Mouse (Mus musculus): ENCODE results near the gene Gm42715. TPM values are rescaled to one million over a fixed set of nuclear protein-coding genes. Genes with fewer than 3 reads are reported as not detected.

Gm42715 gene
- polyA plus RNA-seq, 2 experiments: 15.0 to 19.6 TPM

DNA sequence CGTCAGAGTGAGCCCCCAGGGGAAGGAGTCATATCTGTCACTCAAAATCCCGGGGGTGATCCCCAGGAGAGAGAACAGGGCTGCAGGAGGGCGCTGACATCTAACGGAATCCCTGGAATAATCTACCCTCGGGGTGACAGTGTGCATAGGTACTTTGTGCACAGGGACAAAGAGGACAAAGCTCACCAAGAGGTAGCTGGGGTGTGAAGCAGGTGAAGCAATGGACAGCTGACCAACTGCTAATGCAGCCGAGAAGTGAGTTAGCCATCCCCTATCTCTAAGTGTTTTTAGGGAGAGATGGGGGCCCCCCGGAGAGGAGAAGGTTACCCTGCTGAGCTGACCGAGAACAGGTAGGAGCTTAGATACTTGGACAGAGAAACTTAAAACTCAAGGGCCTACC is 94.7 kb downstream of the Gm42715 start:
- no peak overlapping the region for H3K27ac ChIP-seq (replicated peaks; ENCODE audit: low read depth, low read length)
- ATAC-seq (ENCODE audit: low FRiP score, low read depth): no peak
- H3K4me1 ChIP-seq (ENCODE audit: control insufficient read depth, insufficient read depth, low read length): peaks cover 10% of the 10 kb centered on the region; the same call in 1 of the 2 replicates
- H3K9me3 ChIP-seq (ENCODE audit: control insufficient read depth, low read length): no peaks in the 10 kb centered on the region
- no peaks in the 10 kb centered on the region for H3K27me3 ChIP-seq (ENCODE audit: control insufficient read depth, insufficient read depth, low read length)
- peak overlapping the region; percentile 96 for H3K9ac ChIP-seq (ENCODE audit: low read depth, low read length, severe bottlenecking)
- H3K4me3 ChIP-seq (replicated peaks; ENCODE audit: low read length): peak overlapping the region; percentile 99
- DNase-seq (ENCODE audit: low spot score): no peak
- TF ChIP-seq POLR2A (IDR thresholded peaks at IDR 0.05; ENCODE audit: borderline replicate concordance, extremely low read depth, insufficient read depth, insufficient read length): no peak
- peaks cover 38% of the 10 kb centered on the region for H3K36me3 ChIP-seq (ENCODE audit: control insufficient read depth, insufficient read depth, low read length)
- 21% methylated on average over 8 of the region's 8 CpGs for WGBS
- H3K4me2 ChIP-seq (replicated peaks; ENCODE audit: low read depth, low read length, severe bottlenecking): peak overlapping the region; percentile 82

DNA sequence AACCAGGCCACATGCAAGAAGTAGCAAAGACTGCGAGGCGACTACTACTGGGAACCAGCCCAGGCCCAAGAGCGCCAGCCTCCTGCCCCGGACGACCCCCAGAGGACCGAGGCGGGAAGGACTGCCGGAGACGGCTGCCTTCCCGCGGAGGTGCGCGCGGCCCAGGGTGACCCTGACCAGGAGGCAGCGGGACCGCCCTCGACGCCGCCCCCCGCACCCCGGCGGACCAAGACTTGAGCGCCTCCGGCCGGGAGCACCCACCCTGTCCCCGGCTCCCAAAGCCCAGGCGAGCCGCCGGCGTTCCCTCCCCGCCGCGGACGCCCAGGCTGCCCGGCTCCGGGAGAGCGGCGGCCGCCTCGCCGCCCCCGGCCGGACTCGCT is 95.1 kb downstream of the Gm42715 start:
- no peaks in the 10 kb centered on the region for H3K9me3 ChIP-seq (ENCODE audit: control insufficient read depth, low read length)
- ATAC-seq (ENCODE audit: low FRiP score, low read depth) (peak; percentile 23), DNase-seq (ENCODE audit: low spot score) (peak; percentile 21)
- TF ChIP-seq POLR2A (IDR thresholded peaks at IDR 0.05; ENCODE audit: borderline replicate concordance, extremely low read depth, insufficient read depth, insufficient read length): no peak
- H3K27ac ChIP-seq (replicated peaks; ENCODE audit: low read depth, low read length): peak overlapping the region; percentile 82
- H3K4me3 ChIP-seq (replicated peaks; ENCODE audit: low read length): peak overlapping the region; percentile 99
- peaks cover 10% of the 10 kb centered on the region; the same call in 1 of the 2 replicates for H3K4me1 ChIP-seq (ENCODE audit: control insufficient read depth, insufficient read depth, low read length)
- peaks cover 33% of the 10 kb centered on the region for H3K36me3 ChIP-seq (ENCODE audit: control insufficient read depth, insufficient read depth, low read length)
- H3K4me2 ChIP-seq (replicated peaks; ENCODE audit: low read depth, low read length, severe bottlenecking): peak overlapping the region; percentile 82
- 0% methylated on average over 20 of the region's 44 CpGs for WGBS
- H3K9ac ChIP-seq (ENCODE audit: low read depth, low read length, severe bottlenecking): peak overlapping the region; percentile 96
- H3K27me3 ChIP-seq (ENCODE audit: control insufficient read depth, insufficient read depth, low read length): no peaks in the 10 kb centered on the region

DNA sequence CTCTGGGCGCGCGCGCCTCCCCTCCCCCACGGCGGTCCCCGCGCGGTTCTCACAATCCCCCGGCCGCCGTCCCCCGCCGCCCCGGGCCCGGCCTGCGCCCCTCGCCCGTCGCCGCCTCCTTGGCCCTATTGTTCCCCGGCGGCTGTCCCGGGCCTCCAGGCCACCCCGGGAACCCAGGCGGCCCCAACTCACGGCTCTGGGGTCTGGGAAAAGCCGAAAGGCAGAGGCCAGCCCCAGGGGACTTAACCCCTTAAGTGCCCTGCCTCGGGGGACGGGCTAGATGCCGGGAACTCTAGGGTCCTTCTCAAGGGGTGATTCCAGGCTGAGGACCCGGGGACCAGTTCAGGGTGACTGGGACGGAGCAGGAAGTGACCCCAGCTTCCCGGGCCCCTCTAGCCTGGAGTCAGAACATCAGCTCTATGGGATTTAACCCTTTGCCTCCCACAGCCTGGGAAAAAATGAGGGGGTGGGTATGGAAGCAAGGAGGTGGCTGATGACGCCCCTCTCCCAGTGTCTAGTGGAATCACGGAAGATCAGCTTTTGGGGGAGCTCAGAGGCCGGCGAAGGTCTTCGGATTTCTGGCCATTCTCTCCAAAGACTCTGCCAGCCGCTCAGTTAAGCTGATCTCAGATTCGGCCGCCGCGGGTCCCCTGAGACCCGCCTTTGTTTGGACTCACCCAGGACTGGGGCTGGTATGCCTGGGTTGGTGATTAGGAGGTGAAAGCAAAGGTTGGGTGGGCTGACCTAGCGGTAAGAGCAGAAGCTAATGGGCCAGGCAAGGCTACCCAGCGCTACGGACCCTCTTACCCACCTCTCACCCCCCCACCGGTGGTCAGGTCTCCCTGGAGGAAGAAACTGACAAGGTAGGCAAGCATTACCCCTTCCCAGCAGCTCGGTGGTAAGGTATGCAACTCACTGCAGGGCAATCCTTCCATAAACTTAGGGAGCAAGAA is 95.8 kb downstream of the Gm42715 start, which contains the start of gene Zfp629:
Gene Zfp629 (minus strand): TSS at position 907 of the 953 bp plus-strand sequence.
- Histone ChIP-seq H3K4me2 (replicated peaks; ENCODE audit: low read depth, low read length, severe bottlenecking) (peak within 1 kb of the TSS; percentile 82), H3K9ac (ENCODE audit: low read depth, low read length, severe bottlenecking) (peak within 1 kb of the TSS; percentile 96), H3K4me1 (ENCODE audit: control insufficient read depth, insufficient read depth, low read length) (peaks cover 10% of the 10 kb centered on the region; the same call in 1 of the 2 replicates), H3K9me3 (ENCODE audit: control insufficient read depth, low read length) (no peaks in the 10 kb centered on the region), H3K4me3 (replicated peaks; ENCODE audit: low read length) (peak within 1 kb of the TSS; percentile 99), H3K27me3 (ENCODE audit: control insufficient read depth, insufficient read depth, low read length) (no peaks in the 10 kb centered on the region), H3K27ac (replicated peaks; ENCODE audit: low read depth, low read length) (peak within 1 kb of the TSS; percentile 82), H3K36me3 (ENCODE audit: control insufficient read depth, insufficient read depth, low read length) (peaks cover 27% of the 10 kb centered on the region)
- under 1% methylated on average over 45 of the region's 50 CpGs for WGBS
- 0 out of 2 replicates have a peak, but pooled peaks have one; percentile 26 for TF ChIP-seq POLR2A (IDR thresholded peaks at IDR 0.05; ENCODE audit: borderline replicate concordance, extremely low read depth, insufficient read depth, insufficient read length)
- ATAC-seq (ENCODE audit: low FRiP score, low read depth) (peak; percentile 90), DNase-seq (ENCODE audit: low spot score) (peak; percentile 84)

DNA sequence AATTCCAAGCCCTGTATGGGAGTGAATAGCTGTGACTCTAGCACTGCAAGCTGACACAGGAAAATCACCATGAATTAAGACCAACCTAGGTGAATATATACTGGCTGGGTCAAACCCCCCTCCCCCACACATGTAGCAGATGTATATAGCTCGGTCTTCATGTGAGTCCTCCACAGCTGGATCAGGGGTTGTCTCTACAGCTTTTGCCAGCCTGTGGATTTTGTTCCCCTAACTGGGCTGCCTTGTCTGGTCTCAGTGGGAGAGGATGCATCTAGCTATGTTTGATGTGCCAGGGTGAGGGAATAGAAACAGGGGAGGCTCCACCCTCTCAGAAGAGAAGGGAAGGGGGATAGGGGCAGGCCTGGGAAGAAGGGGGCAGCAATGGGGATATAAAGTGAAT is 97.0 kb downstream of the Gm42715 start:
- DNase-seq (ENCODE audit: low spot score) (no peak), ATAC-seq (ENCODE audit: low FRiP score, low read depth) (no peak)
- Histone ChIP-seq H3K9ac (ENCODE audit: low read depth, low read length, severe bottlenecking) (no peak overlapping the region), H3K27me3 (ENCODE audit: control insufficient read depth, insufficient read depth, low read length) (no peaks in the 10 kb centered on the region), H3K4me2 (replicated peaks; ENCODE audit: low read depth, low read length, severe bottlenecking) (0 out of 2 replicates have a peak overlapping the region, but pooled peaks have one; percentile 8), H3K4me3 (replicated peaks; ENCODE audit: low read length) (no peak overlapping the region; the same call in 1 of the 2 replicates), H3K27ac (replicated peaks; ENCODE audit: low read depth, low read length) (no peak overlapping the region), H3K36me3 (ENCODE audit: control insufficient read depth, insufficient read depth, low read length) (peaks cover 15% of the 10 kb centered on the region), H3K4me1 (ENCODE audit: control insufficient read depth, insufficient read depth, low read length) (peaks cover 10% of the 10 kb centered on the region; the same call in 1 of the 2 replicates), H3K9me3 (ENCODE audit: control insufficient read depth, low read length) (no peaks in the 10 kb centered on the region)
- WGBS: 54% methylated on average over 1 of the region's 1 CpGs
- no peak for TF ChIP-seq POLR2A (IDR thresholded peaks at IDR 0.05; ENCODE audit: borderline replicate concordance, extremely low read depth, insufficient read depth, insufficient read length)

Small RNAs within 50 kb of the gene (microRNA-seq; reads per million reads assigned to microRNA genes)
- not detected for gene Gm47278
- not detected for gene Mir7060

Other genes starting within 250 kb of the Gm42715 start
- gene Sephs2, start 245.5 kb upstream of the Gm42715 start, polyA plus RNA-seq (2012; rRNA removed): 22.2 and 24.3 TPM in 2 replicates
- gene Sephs2, start 245.5 kb upstream of the Gm42715 start, polyA plus RNA-seq (2014; fragmentation: Nextera tagmentation; extraction: Ambion mirVana): 74.7 and 79.3 TPM in 2 replicates
- gene Itgal, start 223.3 kb upstream of the Gm42715 start, polyA plus RNA-seq (2012; rRNA removed): 1.5 and 2.0 TPM in 2 replicates
- gene Itgal, start 223.3 kb upstream of the Gm42715 start, polyA plus RNA-seq (2014; fragmentation: Nextera tagmentation; extraction: Ambion mirVana): 0.88 and 1.2 TPM in 2 replicates
- gene Zfp768, start 174.0 kb upstream of the Gm42715 start, polyA plus RNA-seq (2012; rRNA removed): 38.4 and 51.9 TPM in 2 replicates
- gene Zfp768, start 174.0 kb upstream of the Gm42715 start, polyA plus RNA-seq (2014; fragmentation: Nextera tagmentation; extraction: Ambion mirVana): 5.5 and 5.9 TPM in 2 replicates
- gene Zfp747, start 143.5 kb upstream of the Gm42715 start, polyA plus RNA-seq (2012; rRNA removed): 7.3 and 8.0 TPM in 2 replicates
- gene Zfp747, start 143.5 kb upstream of the Gm42715 start, polyA plus RNA-seq (2014; fragmentation: Nextera tagmentation; extraction: Ambion mirVana): 7.0 and 7.2 TPM in 2 replicates
- 3.5 and 3.9 TPM in 2 replicates for gene 9130019O22Rik, start 132.4 kb upstream of the Gm42715 start, polyA plus RNA-seq (2012; rRNA removed)
- 4.5 and 6.4 TPM in 2 replicates for gene 9130019O22Rik, start 132.4 kb upstream of the Gm42715 start, polyA plus RNA-seq (2014; fragmentation: Nextera tagmentation; extraction: Ambion mirVana)
- gene E430018J23Rik, start 126.0 kb upstream of the Gm42715 start, polyA plus RNA-seq (2012; rRNA removed): 8.8 and 11.6 TPM in 2 replicates
- 7.3 and 10.1 TPM in 2 replicates for gene E430018J23Rik, start 126.0 kb upstream of the Gm42715 start, polyA plus RNA-seq (2014; fragmentation: Nextera tagmentation; extraction: Ambion mirVana)
- 7.8 and 8.8 TPM in 2 replicates for gene Zfp764, start 112.8 kb upstream of the Gm42715 start, polyA plus RNA-seq (2012; rRNA removed)
- gene Zfp764, start 112.8 kb upstream of the Gm42715 start, polyA plus RNA-seq (2014; fragmentation: Nextera tagmentation; extraction: Ambion mirVana): 8.4 and 9.1 TPM in 2 replicates
- 18.6 and 24.8 TPM in 2 replicates for gene Zfp688, start 97.5 kb upstream of the Gm42715 start, polyA plus RNA-seq (2012; rRNA removed)
- 24.3 and 25.2 TPM in 2 replicates for gene Zfp688, start 97.5 kb upstream of the Gm42715 start, polyA plus RNA-seq (2014; fragmentation: Nextera tagmentation; extraction: Ambion mirVana)
- 10.2 and 14.7 TPM in 2 replicates for gene Zfp689, start 70.4 kb upstream of the Gm42715 start, polyA plus RNA-seq (2012; rRNA removed)
- 7.7 and 10.5 TPM in 2 replicates for gene Zfp689, start 70.4 kb upstream of the Gm42715 start, polyA plus RNA-seq (2014; fragmentation: Nextera tagmentation; extraction: Ambion mirVana)
- 65.8 and 86.0 TPM in 2 replicates for gene Prr14, start 60.0 kb upstream of the Gm42715 start, polyA plus RNA-seq (2012; rRNA removed)
- 43.7 and 49.7 TPM in 2 replicates for gene Prr14, start 60.0 kb upstream of the Gm42715 start, polyA plus RNA-seq (2014; fragmentation: Nextera tagmentation; extraction: Ambion mirVana)
- 49.8 and 57.2 TPM in 2 replicates for gene Fbrs, start 40.4 kb upstream of the Gm42715 start, polyA plus RNA-seq (2012; rRNA removed)
- gene Fbrs, start 40.4 kb upstream of the Gm42715 start, polyA plus RNA-seq (2014; fragmentation: Nextera tagmentation; extraction: Ambion mirVana): 17.3 and 21.1 TPM in 2 replicates
- gene Srcap, start 7.6 kb upstream of the Gm42715 start, polyA plus RNA-seq (2012; rRNA removed): 21.4 and 37.2 TPM in 2 replicates
- gene Srcap, start 7.6 kb upstream of the Gm42715 start, polyA plus RNA-seq (2014; fragmentation: Nextera tagmentation; extraction: Ambion mirVana): 44.1 and 54.8 TPM in 2 replicates
- gene Tmem265, start 41.8 kb downstream of the Gm42715 start, polyA plus RNA-seq (2012; rRNA removed): 2.4 and 4.5 TPM in 2 replicates
- 7.1 and 9.3 TPM in 2 replicates for gene Tmem265, start 41.8 kb downstream of the Gm42715 start, polyA plus RNA-seq (2014; fragmentation: Nextera tagmentation; extraction: Ambion mirVana)
- 99.1 and 103 TPM in 2 replicates for gene Phkg2, start 53.8 kb downstream of the Gm42715 start, polyA plus RNA-seq (2012; rRNA removed)
- gene Phkg2, start 53.8 kb downstream of the Gm42715 start, polyA plus RNA-seq (2014; fragmentation: Nextera tagmentation; extraction: Ambion mirVana): 36.3 and 41.9 TPM in 2 replicates
- gene Ccdc189, start 69.0 kb downstream of the Gm42715 start, polyA plus RNA-seq (2012; rRNA removed): 9.7 and 10.6 TPM in 2 replicates
- 5.4 and 8.1 TPM in 2 replicates for gene Ccdc189, start 69.0 kb downstream of the Gm42715 start, polyA plus RNA-seq (2014; fragmentation: Nextera tagmentation; extraction: Ambion mirVana)
- gene Rnf40, start 69.2 kb downstream of the Gm42715 start, polyA plus RNA-seq (2012; rRNA removed): 49.1 and 51.9 TPM in 2 replicates
- gene Rnf40, start 69.2 kb downstream of the Gm42715 start, polyA plus RNA-seq (2014; fragmentation: Nextera tagmentation; extraction: Ambion mirVana): 42.5 and 49.5 TPM in 2 replicates
- 23.8 and 24.5 TPM in 2 replicates for gene Zfp629, start 96.2 kb downstream of the Gm42715 start, polyA plus RNA-seq (2012; rRNA removed)
- gene Zfp629, start 96.2 kb downstream of the Gm42715 start, polyA plus RNA-seq (2014; fragmentation: Nextera tagmentation; extraction: Ambion mirVana): 13.9 and 19.2 TPM in 2 replicates
- 74.7 and 90.0 TPM in 2 replicates for gene Bcl7c, start 189.3 kb downstream of the Gm42715 start, polyA plus RNA-seq (2012; rRNA removed)
- 95.4 and 102 TPM in 2 replicates for gene Bcl7c, start 189.3 kb downstream of the Gm42715 start, polyA plus RNA-seq (2014; fragmentation: Nextera tagmentation; extraction: Ambion mirVana)
- gene Ctf1, start 193.2 kb downstream of the Gm42715 start, polyA plus RNA-seq (2012; rRNA removed): 53.6 and 82.9 TPM in 2 replicates
- gene Ctf1, start 193.2 kb downstream of the Gm42715 start, polyA plus RNA-seq (2014; fragmentation: Nextera tagmentation; extraction: Ambion mirVana): 34.9 and 41.6 TPM in 2 replicates
- gene Ctf2, start 212.6 kb downstream of the Gm42715 start, polyA plus RNA-seq (2012; rRNA removed): 0.03 TPM in 1 of 2 replicates, not detected in the other
- 0.22 and 0.34 TPM in 2 replicates for gene Ctf2, start 212.6 kb downstream of the Gm42715 start, polyA plus RNA-seq (2014; fragmentation: Nextera tagmentation; extraction: Ambion mirVana)
- 64.5 and 81.3 TPM in 2 replicates for gene Fbxl19, start 225.0 kb downstream of the Gm42715 start, polyA plus RNA-seq (2012; rRNA removed)
- gene Fbxl19, start 225.0 kb downstream of the Gm42715 start, polyA plus RNA-seq (2014; fragmentation: Nextera tagmentation; extraction: Ambion mirVana): 4.4 and 6.8 TPM in 2 replicates